Mouse (Mus musculus): ENCODE measurements at regions not wholly inside any gene's neighbourhood (a gene's known extent, or its start where the extent isn't known, plus 50 kb on each side); places are given as distances from the start of the nearest gene placed in this dataset.

GRCm38 (mm10) chr10:117530007-117530858, 99.1 kb upstream of the Cpm start:
- peaks cover 35% of the 10 kb centered on the region for H3K4me1 ChIP-seq
- DNase-seq (ENCODE audit: low spot score): no peak
- H3K27ac ChIP-seq: 0 out of 2 replicates have a peak overlapping the region, but pooled peaks have one; percentile 42
- no peaks in the 10 kb centered on the region for H3K9me3 ChIP-seq (replicated peaks)
- no peaks in the 10 kb centered on the region for H3K27me3 ChIP-seq (ENCODE audit: low read depth, poor library complexity, severe bottlenecking)
- H3K36me3 ChIP-seq: no peaks in the 10 kb centered on the region
- no peak overlapping the region for H3K4me3 ChIP-seq
- WGBS: 75% methylated on average over 15 of the region's 15 CpGs

- Histone ChIP-seq H3K27ac (no peak overlapping the region), H3K36me3 (no peaks in the 10 kb centered on the region), H3K9me3 (replicated peaks) (no peaks in the 10 kb centered on the region), H3K4me3 (no peak overlapping the region), H3K4me1 (peaks cover 35% of the 10 kb centered on the region), H3K27me3 (ENCODE audit: low read depth, poor library complexity, severe bottlenecking) (no peaks in the 10 kb centered on the region)
- DNase-seq (ENCODE audit: low spot score): no peak
- 89% methylated on average over 7 of the region's 7 CpGs for WGBS
Observed at GRCm38 (mm10) chr10:117529269-117530006, 99.9 kb upstream of the Cpm start.

GRCm38 (mm10) chr10:117528575-117529268, 100.6 kb upstream of the Cpm start:
- H3K27ac ChIP-seq: no peak overlapping the region
- 89% methylated on average over 8 of the region's 8 CpGs for WGBS
- H3K9me3 ChIP-seq (replicated peaks): no peaks in the 10 kb centered on the region
- H3K27me3 ChIP-seq (ENCODE audit: low read depth, poor library complexity, severe bottlenecking): no peaks in the 10 kb centered on the region
- H3K36me3 ChIP-seq: no peaks in the 10 kb centered on the region
- H3K4me1 ChIP-seq: peaks cover 35% of the 10 kb centered on the region
- H3K4me3 ChIP-seq: no peak overlapping the region
- no peak for DNase-seq (ENCODE audit: low spot score)

GRCm38 (mm10) chr10:117527979-117528378, 101.3 kb upstream of the Cpm start:
- Histone ChIP-seq H3K9me3 (replicated peaks) (no peaks in the 10 kb centered on the region), H3K4me1 (peaks cover 35% of the 10 kb centered on the region), H3K27me3 (ENCODE audit: low read depth, poor library complexity, severe bottlenecking) (no peaks in the 10 kb centered on the region), H3K4me3 (no peak overlapping the region), H3K27ac (no peak overlapping the region), H3K36me3 (no peaks in the 10 kb centered on the region)
- no peak for DNase-seq (ENCODE audit: low spot score)
- 89% methylated on average over 6 of the region's 6 CpGs for WGBS

- WGBS: 93% methylated on average over 5 of the region's 5 CpGs
- no peak for DNase-seq (ENCODE audit: low spot score)
- no peaks in the 10 kb centered on the region for H3K36me3 ChIP-seq
- H3K27ac ChIP-seq: no peak overlapping the region
- no peak overlapping the region for H3K4me3 ChIP-seq
- H3K27me3 ChIP-seq (ENCODE audit: low read depth, poor library complexity, severe bottlenecking): no peaks in the 10 kb centered on the region
- H3K4me1 ChIP-seq: peaks cover 35% of the 10 kb centered on the region
- H3K9me3 ChIP-seq (replicated peaks): no peaks in the 10 kb centered on the region
Observed at GRCm38 (mm10) chr10:117527243-117527642, 102.1 kb upstream of the Cpm start.

- DNase-seq (ENCODE audit: low spot score): no peak
- no peaks in the 10 kb centered on the region for H3K27me3 ChIP-seq (ENCODE audit: low read depth, poor library complexity, severe bottlenecking)
- H3K4me1 ChIP-seq: peaks cover 35% of the 10 kb centered on the region
- no peaks in the 10 kb centered on the region for H3K9me3 ChIP-seq (replicated peaks)
- H3K36me3 ChIP-seq: no peaks in the 10 kb centered on the region
- no peak overlapping the region for H3K4me3 ChIP-seq
- WGBS: 82% methylated on average over 3 of the region's 3 CpGs
- H3K27ac ChIP-seq: 0 out of 2 replicates have a peak overlapping the region, but pooled peaks have one; percentile 47
Observed at GRCm38 (mm10) chr10:117526834-117527188, 102.5 kb upstream of the Cpm start.

GRCm38 (mm10) chr10:117526008-117526833, 103.1 kb upstream of the Cpm start:
- WGBS: 87% methylated on average over 16 of the region's 16 CpGs
- H3K27me3 ChIP-seq (ENCODE audit: low read depth, poor library complexity, severe bottlenecking): no peaks in the 10 kb centered on the region
- DNase-seq (ENCODE audit: low spot score): no peak
- H3K4me1 ChIP-seq: peaks cover 39% of the 10 kb centered on the region
- H3K27ac ChIP-seq: peak overlapping the region; percentile 47; the same call in 1 of the 2 replicates
- no peaks in the 10 kb centered on the region for H3K9me3 ChIP-seq (replicated peaks)
- no peaks in the 10 kb centered on the region for H3K36me3 ChIP-seq
- no peak overlapping the region for H3K4me3 ChIP-seq

- Histone ChIP-seq H3K4me3 (no peak overlapping the region), H3K27me3 (ENCODE audit: low read depth, poor library complexity, severe bottlenecking) (no peaks in the 10 kb centered on the region), H3K9me3 (replicated peaks) (no peaks in the 10 kb centered on the region), H3K27ac (no peak overlapping the region), H3K36me3 (no peaks in the 10 kb centered on the region), H3K4me1 (peaks cover 43% of the 10 kb centered on the region)
- WGBS: 74% methylated on average over 3 of the region's 3 CpGs
- no peak for DNase-seq (ENCODE audit: low spot score)
Observed at GRCm38 (mm10) chr10:117525608-117526007, 103.7 kb upstream of the Cpm start.

GRCm38 (mm10) chr10:117524926-117525565, 104.3 kb upstream of the Cpm start:
- Histone ChIP-seq H3K9me3 (replicated peaks) (no peaks in the 10 kb centered on the region), H3K36me3 (no peaks in the 10 kb centered on the region), H3K4me3 (no peak overlapping the region), H3K4me1 (peaks cover 43% of the 10 kb centered on the region), H3K27ac (no peak overlapping the region), H3K27me3 (ENCODE audit: low read depth, poor library complexity, severe bottlenecking) (no peaks in the 10 kb centered on the region)
- DNase-seq (ENCODE audit: low spot score): no peak
- 91% methylated on average over 8 of the region's 8 CpGs for WGBS

- DNase-seq (ENCODE audit: low spot score): no peak
- no peaks in the 10 kb centered on the region for H3K9me3 ChIP-seq (replicated peaks)
- H3K4me1 ChIP-seq: peaks cover 48% of the 10 kb centered on the region
- no peaks in the 10 kb centered on the region for H3K27me3 ChIP-seq (ENCODE audit: low read depth, poor library complexity, severe bottlenecking)
- no peak overlapping the region for H3K27ac ChIP-seq
- H3K4me3 ChIP-seq: no peak overlapping the region
- WGBS: 89% methylated on average over 7 of the region's 7 CpGs
- no peaks in the 10 kb centered on the region for H3K36me3 ChIP-seq
Observed at GRCm38 (mm10) chr10:117524101-117524500, 105.2 kb upstream of the Cpm start.

- DNase-seq (ENCODE audit: low spot score): no peak
- WGBS: 92% methylated on average over 10 of the region's 10 CpGs
- Histone ChIP-seq H3K27me3 (ENCODE audit: low read depth, poor library complexity, severe bottlenecking) (no peaks in the 10 kb centered on the region), H3K36me3 (no peaks in the 10 kb centered on the region), H3K4me3 (no peak overlapping the region), H3K4me1 (peaks cover 56% of the 10 kb centered on the region), H3K27ac (no peak overlapping the region), H3K9me3 (replicated peaks) (no peaks in the 10 kb centered on the region)
Observed at GRCm38 (mm10) chr10:117522906-117523829, 106.1 kb upstream of the Cpm start.
